ENCODE assay signal across 23 mouse cellular contexts in the genomic region with DNA sequence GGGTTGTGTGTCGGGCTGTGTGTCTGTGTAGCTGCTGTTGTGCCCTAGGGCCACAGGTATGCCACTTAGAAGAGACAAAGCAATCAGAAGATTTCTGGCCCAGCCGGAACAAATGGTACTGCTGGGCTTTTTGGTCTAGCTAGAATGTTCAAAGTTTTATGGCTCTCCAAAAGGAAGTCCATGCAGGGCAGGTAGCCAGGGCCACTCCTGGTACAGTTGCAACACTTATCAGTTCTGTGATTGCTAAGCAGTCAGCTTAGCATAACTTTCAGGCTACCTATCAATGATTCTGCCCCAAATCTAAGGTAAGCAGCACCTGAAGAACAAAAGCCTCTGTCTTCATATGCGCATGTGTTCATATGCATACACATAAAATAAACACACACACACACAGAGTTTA. TPM values are rescaled to one million over a fixed set of nuclear protein-coding genes. Genes with fewer than 3 reads are reported as not detected.
"Had no signal": no experiment of that assay in that cellular context is flagged by ENCODE, and none has a peak within 500 bp of the region (broad histone marks: within the 10 kb centered on the region; RNA-seq: fewer than 3 reads in every experiment).

No protein-coding gene starts in this region.

- H3K4me1 ChIP-seq: neural tube, embryonic 13.5 days; neural tube, embryonic 15.5 days; stomach, embryonic 15.5 days had no signal

- H3K9ac ChIP-seq: lung, embryonic 14.5 days; midbrain, embryonic 12.5 days; neural tube, embryonic 13.5 days; neural tube, embryonic 15.5 days; stomach, embryonic 15.5 days had no signal

- H3K36me3 ChIP-seq: midbrain, embryonic 10.5 days; midbrain, embryonic 12.5 days; neural tube, embryonic 13.5 days; neural tube, embryonic 15.5 days; stomach, embryonic 15.5 days had no signal

- H3K4me2 ChIP-seq: lung, embryonic 14.5 days; midbrain, embryonic 12.5 days; neural tube, embryonic 13.5 days; neural tube, embryonic 15.5 days; stomach, embryonic 15.5 days had no signal

- H3K27me3 ChIP-seq: midbrain, embryonic 12.5 days; neural tube, embryonic 13.5 days; neural tube, embryonic 15.5 days; stomach, embryonic 15.5 days had no signal

- H3K27ac ChIP-seq: midbrain, embryonic 10.5 days; midbrain, embryonic 12.5 days; neural tube, embryonic 13.5 days; neural tube, embryonic 15.5 days; stomach, embryonic 15.5 days had no signal

- H3K9me3 ChIP-seq: midbrain, embryonic 10.5 days; midbrain, embryonic 12.5 days; neural tube, embryonic 13.5 days; neural tube, embryonic 15.5 days; stomach, embryonic 15.5 days had no signal

- DNase-seq: lung, adult 18-20 months; lung, embryonic 14.5 days; lung, postnatal 10 days; lung, postnatal 4 days; midbrain, embryonic 14.5 days; retina, postnatal 1 day; right cerebral cortex, adult 18-20 months; thymus, adult 2 months; thymus, postnatal 25 days; thymus, postnatal 4 days had no signal

- H3K4me3 ChIP-seq: midbrain, embryonic 10.5 days; midbrain, embryonic 12.5 days; myocyte; neural tube, embryonic 13.5 days; neural tube, embryonic 15.5 days; stomach, embryonic 15.5 days had no signal

- ATAC-seq: midbrain, embryonic 16.5 days had no signal

RNA-seq across cellular contexts. Expression of a gene that starts 26.0 kb away (rescaled TPM):
- polyA plus RNA-seq: liver, embryonic 16.5 days; lung, embryonic 14.5 days; lung, embryonic 16.5 days; midbrain, embryonic 10.5 days; myocyte; spleen, adult 2 months; stomach, embryonic 15.5 days had no signal

RNA-seq across cellular contexts. Expression of a gene that starts 53.4 kb away (rescaled TPM):
- polyA plus RNA-seq: liver, embryonic 16.5 days; lung, embryonic 14.5 days; lung, embryonic 16.5 days; midbrain, embryonic 10.5 days; midbrain, embryonic 12.5 days; midbrain, embryonic 14.5 days; midbrain, embryonic 16.5 days; myocyte; neural tube, embryonic 11.5 days; neural tube, embryonic 13.5 days; neural tube, embryonic 15.5 days; spleen, adult 2 months; stomach, embryonic 15.5 days; testis, adult 2 months; thymus, adult 2 months; urinary bladder, adult 2 months had no signal
